Mouse (Mus musculus) forebrain, embryonic 12.5 days (tissue): ENCODE results near the gene BC034090. TPM values are rescaled to one million over a fixed set of nuclear protein-coding genes. Genes with fewer than 3 reads are reported as not detected.
"Not testable (repeated sequence)": the region's sequence is repeated elsewhere in the genome, so short reads cannot be mapped to it uniquely, and the experiment has no call there.

ENCODE experiments used
- ATAC-seq: fragments of 200-750 bp; cut with Nextera tagmentation; 2 replicates; pipeline ENCODE4 v1.8.0; 2017; ENCODE audit warnings: moderate TSS enrichment; ENCODE audit not compliant: low FRiP score
- H3K27ac ChIP-seq: fragments of 300-500 bp; sonication (generic); 2 replicates; pipeline ENCODE4 v1.5.1; 2016; ENCODE audit warnings: mild to moderate bottlenecking
- H3K27me3 ChIP-seq: fragments of 300-500 bp; sonication (generic); 2 replicates; pipeline ENCODE4 v1.6.1; 2016; ENCODE audit warnings: mild to moderate bottlenecking
- H3K36me3 ChIP-seq: fragments of 300-500 bp; sonication (generic); replicated peaks from 2 replicates; pipeline ENCODE4 v1.6.1; 2016; ENCODE audit warnings: mild to moderate bottlenecking
- H3K4me1 ChIP-seq: fragments of 300-500 bp; sonication (generic); 2 replicates; pipeline ENCODE4 v1.6.1; 2016
- H3K4me2 ChIP-seq: fragments of 300-500 bp; sonication (generic); 2 replicates; pipeline ENCODE4 v1.6.1; 2016; ENCODE audit warnings: mild to moderate bottlenecking, moderate library complexity
- H3K4me3 ChIP-seq: fragments of 300-500 bp; sonication (generic); replicated peaks from 2 replicates; pipeline ENCODE4 v1.5.1; 2016; ENCODE audit warnings: mild to moderate bottlenecking
- H3K9ac ChIP-seq: fragments of 300-500 bp; sonication (generic); 2 replicates; pipeline ENCODE4 v1.6.1; 2016; ENCODE audit warnings: mild to moderate bottlenecking
- H3K9me3 ChIP-seq: fragments of 300-500 bp; sonication (generic); 2 replicates; pipeline ENCODE4 v1.6.1; 2016
- WGBS: fragments of 180-500 bp; shearing (Covaris S2); methylation state at CpG from one replicate; pipeline ENCODE4 v1.1.7; 2016; 5-methylcytosine and 5-hydroxymethylcytosine counted together
- polyA plus RNA-seq: library from polyadenylated mRNA; unstranded; fragments of >200 nt; fragmentation: Nextera tagmentation; extraction: Ambion mirVana; gene quantifications from 2 replicates; pipeline ENCODE4 v1.2.1, GENCODE M21; 2016

Gene BC034090
- polyA plus RNA-seq, 1 experiment from 2014 or later, result 4.5 TPM

DNA sequence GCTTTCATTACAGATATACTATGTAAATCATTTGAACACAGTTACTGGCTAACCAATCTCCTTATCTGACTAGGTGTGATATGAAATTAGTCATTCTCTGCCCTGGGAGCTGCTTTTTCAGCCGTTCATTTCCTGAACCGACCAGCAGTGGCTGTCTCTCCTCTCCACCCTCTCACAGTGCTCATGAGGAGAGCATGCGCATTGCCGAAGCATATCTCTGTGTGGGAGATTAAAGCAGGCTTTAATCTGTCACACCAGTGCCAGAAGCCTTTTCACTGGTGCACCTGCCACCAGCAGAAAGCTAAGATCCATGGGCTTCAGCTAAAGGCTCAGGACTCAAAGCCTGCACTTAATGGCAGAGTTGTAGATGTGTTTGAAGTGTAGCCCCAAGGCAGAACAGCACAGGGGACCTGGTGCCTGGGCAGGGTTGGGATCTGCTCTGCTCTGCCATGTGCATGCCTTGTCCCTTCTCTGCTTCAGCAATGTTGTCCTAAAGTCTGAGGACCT is 42.8 kb downstream of the BC034090 start:
- Histone ChIP-seq H3K27me3 (no peaks in the 10 kb centered on the region), H3K4me1 (peaks cover 60% of the 10 kb centered on the region), H3K4me3 (no peak overlapping the region), H3K9me3 (no peaks in the 10 kb centered on the region), H3K9ac (no peak overlapping the region), H3K36me3 (peaks cover 56% of the 10 kb centered on the region), H3K4me2 (no peak overlapping the region), H3K27ac (no peak overlapping the region)
- no peak for ATAC-seq
- WGBS, result 75% methylated on average over 4 of the region's 4 CpGs

- Histone ChIP-seq H3K9ac (no peak overlapping the region), H3K9me3 (no peaks in the 10 kb centered on the region), H3K27me3 (no peaks in the 10 kb centered on the region), H3K36me3 (peaks cover 54% of the 10 kb centered on the region), H3K4me1 (peaks cover 55% of the 10 kb centered on the region), H3K4me3 (no peak overlapping the region), H3K4me2 (no peak overlapping the region), H3K27ac (no peak overlapping the region)
- ATAC-seq, result no peak
- WGBS, result 51% methylated on average over 2 of the region's 2 CpGs
Measured at GRCm38 (mm10) chr1:155200967-155201366, 43.3 kb downstream of the BC034090 start.

DNA sequence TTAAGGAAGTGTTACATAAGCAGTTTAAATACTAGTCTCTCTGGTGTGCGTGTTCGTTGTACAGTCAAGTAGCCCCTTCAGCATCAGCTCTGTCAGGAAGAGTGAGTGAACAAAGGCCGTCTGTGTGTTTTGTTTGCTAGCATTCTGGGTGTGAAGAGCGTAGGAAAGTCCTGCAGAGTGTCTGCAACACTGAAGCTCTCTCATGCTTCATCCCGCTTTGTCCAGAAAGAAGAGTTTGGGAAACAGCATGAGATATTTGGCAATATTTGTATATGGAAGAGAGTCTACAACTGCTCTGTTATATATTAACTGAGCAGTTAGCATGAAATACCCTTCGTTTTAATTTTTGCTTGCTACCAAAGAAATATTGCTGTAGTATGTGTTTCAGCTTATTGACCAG is 44.7 kb downstream of the BC034090 start:
- no peak for ATAC-seq
- Histone ChIP-seq H3K4me2 (no peak overlapping the region), H3K9ac (no peak overlapping the region), H3K4me3 (no peak overlapping the region), H3K9me3 (no peaks in the 10 kb centered on the region), H3K36me3 (peaks cover 61% of the 10 kb centered on the region), H3K27me3 (no peaks in the 10 kb centered on the region), H3K4me1 (peaks cover 45% of the 10 kb centered on the region), H3K27ac (no peak overlapping the region)
- WGBS, result 68% methylated on average over 6 of the region's 6 CpGs

GRCm38 (mm10) chr1:155196691-155197090 is 47.6 kb downstream of the BC034090 start:
- H3K36me3 ChIP-seq, result peaks cover 70% of the 10 kb centered on the region
- ATAC-seq, result no peak
- 82% methylated on average over 4 of the region's 4 CpGs for WGBS
- H3K4me1 ChIP-seq, result peaks cover 24% of the 10 kb centered on the region
- no peaks in the 10 kb centered on the region for H3K9me3 ChIP-seq
- H3K27ac ChIP-seq, result 0 out of 2 replicates have a peak overlapping the region, but pooled peaks have one; percentile 13
- no peak overlapping the region for H3K4me2 ChIP-seq
- H3K27me3 ChIP-seq, result no peaks in the 10 kb centered on the region
- H3K4me3 ChIP-seq, result no peak overlapping the region
- no peak overlapping the region for H3K9ac ChIP-seq

DNA sequence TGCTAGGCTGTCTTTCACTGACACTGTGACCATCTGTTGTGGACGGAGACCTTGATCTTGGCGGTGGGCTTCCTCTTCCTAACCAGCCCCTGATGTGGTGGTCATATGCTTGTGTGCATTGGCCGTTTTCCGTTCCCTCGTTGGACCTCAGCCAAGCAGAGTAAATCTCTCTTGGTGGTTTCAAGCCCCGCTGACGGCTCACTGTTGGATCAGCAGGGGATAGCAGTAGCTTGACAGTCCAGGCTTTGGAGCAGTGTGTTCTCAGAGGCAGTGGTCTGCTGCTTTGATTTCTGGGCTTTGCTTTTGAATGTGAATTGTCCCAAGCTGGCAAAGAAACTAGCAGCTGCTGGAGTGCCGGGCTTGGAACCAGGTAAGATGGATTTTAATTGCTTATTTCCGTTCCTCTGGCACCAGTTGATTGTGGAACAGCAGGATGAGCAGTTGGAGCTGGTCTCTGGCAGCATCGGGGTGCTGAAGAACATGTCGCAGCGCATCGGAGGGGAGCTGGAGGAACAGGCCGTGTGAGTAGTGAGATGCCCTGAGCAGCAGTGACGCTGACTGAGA is 51.4 kb downstream of the BC034090 start:
- no peaks in the 10 kb centered on the region for H3K27me3 ChIP-seq
- H3K36me3 ChIP-seq, result peaks cover 77% of the 10 kb centered on the region
- H3K27ac ChIP-seq, result peak overlapping the region; percentile 50
- H3K9me3 ChIP-seq, result no peaks in the 10 kb centered on the region
- no peak overlapping the region for H3K9ac ChIP-seq
- no peak overlapping the region for H3K4me3 ChIP-seq
- WGBS, result 86% methylated on average over 15 of the region's 15 CpGs
- H3K4me2 ChIP-seq, result no peak overlapping the region
- peaks cover 13% of the 10 kb centered on the region; the same call in 1 of the 2 replicates for H3K4me1 ChIP-seq
- ATAC-seq, result no peak

DNA sequence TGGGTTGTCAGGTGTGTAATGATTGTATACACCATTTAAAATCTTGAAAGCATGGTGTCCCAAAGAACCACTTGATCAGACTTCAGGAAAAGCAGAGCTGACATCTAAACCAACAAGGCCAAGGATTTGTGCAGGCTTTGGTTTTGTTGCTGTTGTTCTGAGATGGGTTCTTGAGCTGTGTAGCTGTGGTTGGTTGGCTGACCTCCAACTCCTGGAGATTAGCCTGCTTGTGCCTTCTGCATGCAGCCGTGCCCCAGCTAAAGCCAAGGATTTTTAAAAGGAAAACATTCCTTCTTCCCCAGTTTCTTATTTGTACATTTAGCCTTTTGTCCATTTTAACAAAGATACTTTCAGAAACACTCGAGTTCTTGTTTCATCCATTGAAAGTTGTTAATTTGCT is 52.6 kb downstream of the BC034090 start:
- no peaks in the 10 kb centered on the region for H3K27me3 ChIP-seq
- H3K4me1 ChIP-seq, result peaks cover 13% of the 10 kb centered on the region; the same call in 1 of the 2 replicates
- 57% methylated on average over 2 of the region's 2 CpGs for WGBS
- H3K9ac ChIP-seq, result no peak overlapping the region
- no peak overlapping the region for H3K27ac ChIP-seq
- no peak overlapping the region for H3K4me2 ChIP-seq
- H3K4me3 ChIP-seq, result no peak overlapping the region
- ATAC-seq, result no peak
- peaks cover 73% of the 10 kb centered on the region for H3K36me3 ChIP-seq
- no peaks in the 10 kb centered on the region for H3K9me3 ChIP-seq

DNA sequence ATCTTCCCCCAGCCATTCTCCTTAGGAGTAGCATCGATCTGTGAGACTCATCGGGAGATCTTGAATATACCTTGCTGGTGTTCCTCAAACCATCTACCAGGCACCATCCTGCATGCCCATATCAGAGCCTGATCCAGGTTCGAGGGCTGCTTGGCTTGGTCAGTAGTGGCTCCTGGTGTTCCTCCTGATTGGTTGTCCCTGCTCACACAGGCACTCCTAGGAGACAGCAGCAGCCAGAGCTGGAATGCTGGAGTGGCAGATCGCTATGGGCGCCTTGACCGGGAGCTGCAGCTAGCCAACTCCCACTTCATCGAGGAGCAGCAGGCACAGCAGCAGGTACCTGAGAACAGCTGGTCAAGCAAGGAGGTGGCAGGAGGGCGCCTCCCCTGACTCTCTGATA is 53.0 kb downstream of the BC034090 start:
- H3K4me2 ChIP-seq, result no peak overlapping the region
- H3K9ac ChIP-seq, result no peak overlapping the region
- 0 out of 2 replicates have a peak, but pooled peaks have one; percentile 14 for ATAC-seq
- H3K9me3 ChIP-seq, result no peaks in the 10 kb centered on the region
- H3K27ac ChIP-seq, result 0 out of 2 replicates have a peak overlapping the region, but pooled peaks have one; percentile 19
- H3K4me1 ChIP-seq, result peaks cover 13% of the 10 kb centered on the region; the same call in 1 of the 2 replicates
- no peaks in the 10 kb centered on the region for H3K27me3 ChIP-seq
- no peak overlapping the region for H3K4me3 ChIP-seq
- H3K36me3 ChIP-seq, result peaks cover 75% of the 10 kb centered on the region
- WGBS, result 90% methylated on average over 8 of the region's 8 CpGs

- Histone ChIP-seq H3K36me3 (peaks cover 69% of the 10 kb centered on the region), H3K4me1 (peaks cover 8% of the 10 kb centered on the region; the same call in 1 of the 2 replicates), H3K9ac (no peak overlapping the region), H3K9me3 (no peaks in the 10 kb centered on the region), H3K4me2 (no peak overlapping the region), H3K4me3 (no peak overlapping the region), H3K27me3 (no peaks in the 10 kb centered on the region), H3K27ac (no peak overlapping the region)
- 93% methylated on average over 4 of the region's 4 CpGs for WGBS
- no peak for ATAC-seq
Measured at GRCm38 (mm10) chr1:155188656-155189055, 55.6 kb downstream of the BC034090 start.

DNA sequence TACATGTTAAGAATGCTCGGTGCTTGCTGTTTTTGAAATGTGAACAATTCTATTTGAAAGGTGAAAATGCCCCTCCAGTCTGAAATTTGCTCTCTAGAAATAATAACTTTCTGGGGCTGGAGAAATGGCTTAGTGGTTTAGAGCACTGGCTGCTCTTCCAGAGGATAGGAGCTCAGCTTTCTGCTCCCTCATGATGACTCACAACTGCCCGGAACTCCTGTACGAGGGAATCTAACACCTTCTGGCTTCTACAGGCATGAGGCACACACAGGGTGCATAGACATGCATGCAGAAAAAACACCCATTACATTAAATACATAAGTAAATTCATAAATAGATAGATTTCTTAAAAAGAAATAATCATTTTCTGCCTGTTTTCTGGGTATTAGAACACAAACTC is 60.1 kb downstream of the BC034090 start:
- no peak for ATAC-seq
- H3K4me3 ChIP-seq, result no peak overlapping the region
- H3K9me3 ChIP-seq, result no peaks in the 10 kb centered on the region
- no peak overlapping the region for H3K4me2 ChIP-seq
- H3K27ac ChIP-seq, result no peak overlapping the region
- no peaks in the 10 kb centered on the region for H3K27me3 ChIP-seq
- peaks cover 54% of the 10 kb centered on the region for H3K36me3 ChIP-seq
- no peak overlapping the region for H3K9ac ChIP-seq
- H3K4me1 ChIP-seq, result no peaks in the 10 kb centered on the region
- WGBS, result 91% methylated on average over 3 of the region's 3 CpGs

DNA sequence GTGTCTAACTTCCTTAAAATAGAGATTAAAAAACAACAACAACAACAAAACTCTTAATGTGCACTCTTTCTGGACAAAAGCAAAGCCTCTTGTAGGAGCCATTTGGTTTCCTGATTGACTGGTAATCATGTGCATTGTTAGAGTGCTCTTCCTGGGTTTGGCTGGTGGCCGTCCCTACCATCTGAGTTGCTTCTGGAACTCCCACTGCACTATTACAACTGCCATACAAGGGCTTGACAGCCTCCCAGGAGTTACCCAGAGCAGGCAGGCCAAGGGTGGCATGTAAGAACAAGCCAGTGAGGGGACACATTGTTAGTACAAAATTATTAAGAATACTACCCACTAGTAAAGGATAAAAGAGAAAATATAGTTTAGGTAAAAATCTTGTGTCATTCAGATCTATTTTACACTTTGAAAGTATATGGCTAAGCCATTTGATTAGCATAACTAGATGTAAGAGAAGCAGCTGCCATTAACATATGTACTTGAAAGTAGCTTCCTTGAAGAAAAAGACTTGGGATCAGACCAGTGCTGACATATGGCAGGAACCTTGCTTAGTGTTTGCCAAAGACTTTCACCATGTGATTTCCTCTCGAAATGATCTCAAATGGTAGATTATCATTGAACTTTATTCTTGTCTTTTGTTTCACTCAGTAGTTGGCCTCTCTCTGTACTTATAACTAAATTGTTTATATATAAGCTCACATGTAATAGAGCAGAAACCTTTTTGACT is 65.9 kb downstream of the BC034090 start:
- no peaks in the 10 kb centered on the region for H3K9me3 ChIP-seq
- H3K4me3 ChIP-seq, result no peak overlapping the region
- ATAC-seq, result no peak
- WGBS, result 87% methylated on average over 2 of the region's 2 CpGs
- peaks cover 64% of the 10 kb centered on the region for H3K36me3 ChIP-seq
- no peaks in the 10 kb centered on the region for H3K4me1 ChIP-seq
- no peak overlapping the region for H3K4me2 ChIP-seq
- no peaks in the 10 kb centered on the region for H3K27me3 ChIP-seq
- no peak overlapping the region for H3K27ac ChIP-seq
- no peak overlapping the region for H3K9ac ChIP-seq

GRCm38 (mm10) chr1:155174424-155174823 is 69.8 kb downstream of the BC034090 start:
- Histone ChIP-seq H3K4me2 (no peak overlapping the region), H3K36me3 (peaks cover 41% of the 10 kb centered on the region), H3K4me1 (no peaks in the 10 kb centered on the region), H3K9me3 (no peaks in the 10 kb centered on the region), H3K4me3 (no peak overlapping the region), H3K27ac (no peak overlapping the region), H3K9ac (no peak overlapping the region), H3K27me3 (no peaks in the 10 kb centered on the region)
- no peak for ATAC-seq
- WGBS, result 88% methylated on average over 1 of the region's 1 CpGs

DNA sequence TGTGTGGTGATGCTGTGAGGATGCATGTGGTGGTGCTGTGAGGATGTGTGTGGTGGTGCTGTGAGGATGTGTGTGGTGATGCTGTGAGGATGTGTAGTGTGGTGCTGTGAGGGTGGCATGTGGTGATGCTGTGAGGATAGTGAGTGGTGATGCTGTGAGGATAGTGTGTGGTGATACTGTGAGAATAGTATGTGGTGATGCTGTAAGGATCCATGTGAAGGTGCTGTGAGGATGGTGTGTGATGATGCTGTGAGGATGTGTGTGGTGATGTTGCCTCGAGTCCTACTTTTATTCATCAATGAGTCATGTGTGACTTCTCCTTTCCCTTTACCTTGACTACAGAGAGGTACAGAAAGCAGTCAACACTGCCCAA is 70.6 kb downstream of the BC034090 start:
- not testable (repeated sequence) for ATAC-seq, H3K9ac ChIP-seq, H3K9me3 ChIP-seq, H3K4me2 ChIP-seq, H3K4me1 ChIP-seq, H3K4me3 ChIP-seq, H3K27me3 ChIP-seq, H3K27ac ChIP-seq
- 100% methylated on average over 1 of the region's 1 CpGs for WGBS
- H3K36me3 ChIP-seq, result peaks cover 33% of the 10 kb centered on the region
